Mouse (Mus musculus): Measurements from ENCODE around the gene Atp5g2. TPM values are rescaled to one million over a fixed set of nuclear protein-coding genes. Genes with fewer than 3 reads are reported as not detected.

Gene Atp5g2
- 344 TPM for polyA plus RNA-seq (2014; fragmentation: Illumina TruSeq; extraction: RNeasy Lipid Tissue Mini Kit (QIAGEN cat#74804); ENCODE audit: low read depth, low replicate concordance)

GRCm38 (mm10) chr15:102672215-102673071 lies at the start of gene Atp5g2:
Gene Atp5g2 (minus strand): TSS chr15:102672352.

GRCm38 (mm10) chr15:102624970-102625686 lies 47.0 kb downstream of the Atp5g2 start, which contains the start of the genes Gm28047 and Atf7:
Gene Gm28047 (minus strand): TSS chr15:102625067.
Gene Atf7 (minus strand): TSS chr15:102625464.

Other genes with a start within 250 kb of the Atp5g2 start
- gene Amhr2, start 227.0 kb downstream of the Atp5g2 start, polyA plus RNA-seq (2014; fragmentation: Illumina TruSeq; extraction: RNeasy Lipid Tissue Mini Kit (QIAGEN cat#74804); ENCODE audit: low read depth, low replicate concordance): 5.6 TPM
- gene Prr13, start 213.3 kb downstream of the Atp5g2 start, polyA plus RNA-seq (2014; fragmentation: Illumina TruSeq; extraction: RNeasy Lipid Tissue Mini Kit (QIAGEN cat#74804); ENCODE audit: low read depth, low replicate concordance): 84.5 TPM
- gene Pcbp2, start 201.8 kb downstream of the Atp5g2 start, polyA plus RNA-seq (2014; fragmentation: Illumina TruSeq; extraction: RNeasy Lipid Tissue Mini Kit (QIAGEN cat#74804); ENCODE audit: low read depth, low replicate concordance): 498 TPM
- gene Gm10337, start 168.6 kb downstream of the Atp5g2 start, polyA plus RNA-seq (2014; fragmentation: Illumina TruSeq; extraction: RNeasy Lipid Tissue Mini Kit (QIAGEN cat#74804); ENCODE audit: low read depth, low replicate concordance): not detected
- gene Map3k12, start 155.3 kb downstream of the Atp5g2 start, polyA plus RNA-seq (2014; fragmentation: Illumina TruSeq; extraction: RNeasy Lipid Tissue Mini Kit (QIAGEN cat#74804); ENCODE audit: low read depth, low replicate concordance): 13.2 TPM
- 35.9 TPM for gene Tarbp2, start 154.2 kb downstream of the Atp5g2 start, polyA plus RNA-seq (2014; fragmentation: Illumina TruSeq; extraction: RNeasy Lipid Tissue Mini Kit (QIAGEN cat#74804); ENCODE audit: low read depth, low replicate concordance)
- 6.4 TPM for gene Npff, start 147.4 kb downstream of the Atp5g2 start, polyA plus RNA-seq (2014; fragmentation: Illumina TruSeq; extraction: RNeasy Lipid Tissue Mini Kit (QIAGEN cat#74804); ENCODE audit: low read depth, low replicate concordance)
- gene Gm28047, start 47.3 kb downstream of the Atp5g2 start, polyA plus RNA-seq (2014; fragmentation: Illumina TruSeq; extraction: RNeasy Lipid Tissue Mini Kit (QIAGEN cat#74804); ENCODE audit: low read depth, low replicate concordance): 0.27 TPM
- 55.0 TPM for gene Atf7, start 46.9 kb downstream of the Atp5g2 start, polyA plus RNA-seq (2014; fragmentation: Illumina TruSeq; extraction: RNeasy Lipid Tissue Mini Kit (QIAGEN cat#74804); ENCODE audit: low read depth, low replicate concordance)
- gene Calcoco1, start 49.8 kb upstream of the Atp5g2 start, polyA plus RNA-seq (2014; fragmentation: Illumina TruSeq; extraction: RNeasy Lipid Tissue Mini Kit (QIAGEN cat#74804); ENCODE audit: low read depth, low replicate concordance): 70.6 TPM
- gene Hoxc13, start 248.8 kb upstream of the Atp5g2 start, polyA plus RNA-seq (2014; fragmentation: Illumina TruSeq; extraction: RNeasy Lipid Tissue Mini Kit (QIAGEN cat#74804); ENCODE audit: low read depth, low replicate concordance): not detected